Mouse (Mus musculus) brain, adult 2 months (tissue): ENCODE measurements at regions not wholly inside any gene's neighbourhood (a gene's known extent, or its start where the extent isn't known, plus 50 kb on each side); places are given as distances from the start of the nearest gene placed in this dataset.

ENCODE experiments used
- DNase-seq: peaks from one replicate; pipeline ENCODE4 v3.0.0; 2011; ENCODE audit warnings: low read depth, low spot score

- DNase-seq, result no peak
Measured at GRCm38 (mm10) chr6:17157270-17157669, 92.3 kb downstream of the Tes start.

GRCm38 (mm10) chr6:17169971-17170781, 105.2 kb downstream of the Tes start:
- peak; percentile 76 for DNase-seq

GRCm38 (mm10) chr6:17170782-17171272, 105.9 kb downstream of the Tes start:
- DNase-seq, result no peak

- peak; percentile 68 for DNase-seq
Measured at GRCm38 (mm10) chr6:17171273-17172011, 106.5 kb downstream of the Tes start.

GRCm38 (mm10) chr6:17172050-17172449, 107.1 kb downstream of the Tes start:
- DNase-seq, result no peak

GRCm38 (mm10) chr6:17177153-17177552, 103.8 kb upstream of the Cav2 start:
- DNase-seq, result no peak

GRCm38 (mm10) chr6:17179476-17179875, 101.5 kb upstream of the Cav2 start:
- no peak for DNase-seq

GRCm38 (mm10) chr6:17186604-17187003, 94.4 kb upstream of the Cav2 start:
- no peak for DNase-seq

- peak; percentile 66 for DNase-seq
Measured at GRCm38 (mm10) chr6:17187106-17187505, 93.9 kb upstream of the Cav2 start.

- no peak for DNase-seq
Measured at GRCm38 (mm10) chr6:17195538-17195937, 85.4 kb upstream of the Cav2 start.

GRCm38 (mm10) chr6:17197728-17198397, 83.1 kb upstream of the Cav2 start:
- no peak for DNase-seq

- DNase-seq, result peak; percentile 13
Measured at GRCm38 (mm10) chr6:17198876-17199275, 82.1 kb upstream of the Cav2 start.

GRCm38 (mm10) chr6:17201916-17202636, 78.9 kb upstream of the Cav2 start:
- DNase-seq, result peak; percentile 39

GRCm38 (mm10) chr6:17203302-17203701, 77.7 kb upstream of the Cav2 start:
- DNase-seq, result no peak

- DNase-seq, result no peak
Measured at GRCm38 (mm10) chr6:17203900-17204686, 76.9 kb upstream of the Cav2 start.

GRCm38 (mm10) chr6:17206932-17207331, 74.1 kb upstream of the Cav2 start:
- DNase-seq, result no peak

- no peak for DNase-seq
Measured at GRCm38 (mm10) chr6:17209792-17210191, 71.2 kb upstream of the Cav2 start.

GRCm38 (mm10) chr6:17211346-17211745, 69.6 kb upstream of the Cav2 start:
- peak; percentile 82 for DNase-seq

GRCm38 (mm10) chr6:17214774-17215173, 66.2 kb upstream of the Cav2 start:
- peak; percentile 25 for DNase-seq

GRCm38 (mm10) chr6:17216442-17216841, 64.5 kb upstream of the Cav2 start:
- DNase-seq, result no peak

GRCm38 (mm10) chr6:17223744-17224143, 57.2 kb upstream of the Cav2 start:
- DNase-seq, result no peak
